Mouse (Mus musculus): ENCODE results near the gene Cd8a. TPM values are rescaled to one million over a fixed set of nuclear protein-coding genes. Genes with fewer than 3 reads are reported as not detected.

The Cd8a gene
- 0.05 TPM in 1 of 2 replicates, not detected in the other for polyA plus RNA-seq (2012; rRNA removed)

DNA sequence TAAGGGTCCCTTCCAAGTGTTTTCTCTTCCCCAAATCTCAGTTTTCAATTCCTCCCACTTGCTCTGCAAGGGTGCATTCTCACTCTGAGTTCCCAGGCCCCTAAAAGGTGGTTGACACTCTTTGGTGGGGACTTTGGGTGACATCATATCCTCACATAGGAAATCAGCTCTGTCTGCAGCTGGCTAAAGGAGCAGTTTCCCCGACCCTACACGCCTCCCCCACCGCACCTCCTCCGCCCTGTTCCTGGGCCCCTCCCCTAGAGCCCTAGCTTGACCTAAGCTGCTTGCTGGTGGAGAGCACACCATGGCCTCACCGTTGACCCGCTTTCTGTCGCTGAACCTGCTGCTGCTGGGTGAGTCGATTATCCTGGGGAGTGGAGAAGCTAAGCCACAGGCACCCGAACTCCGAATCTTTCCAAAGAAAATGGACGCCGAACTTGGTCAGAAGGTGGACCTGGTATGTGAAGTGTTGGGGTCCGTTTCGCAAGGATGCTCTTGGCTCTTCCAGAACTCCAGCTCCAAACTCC lies at the start of gene Cd8a:
Cd8a (plus strand) TSS at position 179 of the 527 bp plus-strand sequence.

Other genes starting within 250 kb of the Cd8a start
- gene Thnsl2, start 229.0 kb upstream of the Cd8a start, polyA plus RNA-seq (2012; rRNA removed): 20.9 and 28.3 TPM in 2 replicates
- 3,332 and 4,986 TPM in 2 replicates for gene Fabp1, start 173.6 kb upstream of the Cd8a start, polyA plus RNA-seq (2012; rRNA removed)
- 18.7 and 20.3 TPM in 2 replicates for gene Krcc1, start 101.8 kb upstream of the Cd8a start, polyA plus RNA-seq (2012; rRNA removed)
- gene Smyd1, start 51.2 kb upstream of the Cd8a start, polyA plus RNA-seq (2012; rRNA removed): 0.32 and 0.43 TPM in 2 replicates
- gene Cd8b1, start 50.6 kb upstream of the Cd8a start, polyA plus RNA-seq (2012; rRNA removed): 0.04 TPM in 1 of 2 replicates, not detected in the other
- 16.4 and 16.9 TPM in 2 replicates for gene Rmnd5a, start 67.2 kb downstream of the Cd8a start, polyA plus RNA-seq (2012; rRNA removed)
- 9.7 and 10.9 TPM in 2 replicates for gene Rnf103, start 120.5 kb downstream of the Cd8a start, polyA plus RNA-seq (2012; rRNA removed)
- 24.2 and 25.6 TPM in 2 replicates for gene Chmp3, start 170.4 kb downstream of the Cd8a start, polyA plus RNA-seq (2012; rRNA removed)

Data from liver, embryonic 18 days (tissue).